Mouse (Mus musculus) heart, postnatal 0 days (tissue): ENCODE data around the gene Padi2. TPM values are rescaled to one million over a fixed set of nuclear protein-coding genes. Genes with fewer than 3 reads are reported as not detected.

Experiments
- ATAC-seq: fragments of 200-750 bp; cut with Nextera tagmentation; 2 replicates; pipeline ENCODE4 v1.8.0; 2017; ENCODE audit warnings: low read depth, moderate number of reproducible peaks, moderate library complexity; ENCODE audit not compliant: insufficient read depth
- DNase-seq: peaks from one replicate; pipeline ENCODE4 v3.0.0-alpha.2; 2016; ENCODE audit warnings: low spot score
- H3K27ac ChIP-seq: fragments of 300-500 bp; sonication (generic); 2 replicates; pipeline ENCODE4 v1.5.1; 2014; ENCODE audit warnings: low read depth, mild to moderate bottlenecking
- H3K27me3 ChIP-seq: fragments of 300-500 bp; sonication (generic); 2 replicates; pipeline ENCODE4 v1.6.1; 2014; ENCODE audit warnings: low read length, mixed read lengths; ENCODE audit not compliant: control insufficient read depth, insufficient read depth
- H3K36me3 ChIP-seq: fragments of 300-500 bp; sonication (generic); replicated peaks from 2 replicates; pipeline ENCODE4 v1.6.1; 2014; ENCODE audit warnings: low read length, mixed read lengths; ENCODE audit not compliant: control insufficient read depth, insufficient read depth
- H3K4me1 ChIP-seq: fragments of 300-500 bp; sonication (generic); 2 replicates; pipeline ENCODE4 v1.6.1; 2014; ENCODE audit warnings: antibody characterized with exemption; ENCODE audit not compliant: control insufficient read depth, insufficient read depth
- H3K4me2 ChIP-seq: fragments of 300-500 bp; sonication (generic); 2 replicates; pipeline ENCODE4 v1.6.1; 2014; ENCODE audit warnings: low read depth, mild to moderate bottlenecking, low read length, moderate library complexity
- H3K4me3 ChIP-seq: fragments of 300-500 bp; sonication (generic); 2 replicates; pipeline ENCODE4 v1.5.1; 2014; ENCODE audit warnings: low read depth, low read length
- H3K9ac ChIP-seq: fragments of 300-500 bp; sonication (generic); replicated peaks from 2 replicates; pipeline ENCODE4 v1.6.1; 2014; ENCODE audit warnings: low read depth, low read length, mixed read lengths
- H3K9me3 ChIP-seq: fragments of 300-500 bp; sonication (generic); replicated peaks from 2 replicates; pipeline ENCODE4 v1.6.1; 2016; ENCODE audit warnings: low read length; ENCODE audit not compliant: control insufficient read depth
- CTCF ChIP-seq: IDR thresholded peaks from 2 replicates; pipeline ENCODE4 v1.5.1; 2016; ENCODE audit warnings: antibody characterized with exemption, control low read depth, low read depth
- EP300 ChIP-seq: IDR thresholded peaks from 2 replicates; pipeline ENCODE4 v1.6.1; 2016; ENCODE audit warnings: antibody characterized with exemption, low read depth
- WGBS: fragments of 180-500 bp; shearing (Covaris S2); extraction: QIAGEN DNeasy Blood & Tissue Kit; methylation state at CpG from one replicate; pipeline ENCODE4 v1.1.7; 2014; 5-methylcytosine and 5-hydroxymethylcytosine counted together
- polyA plus RNA-seq: library from polyadenylated mRNA; unstranded; fragments of >200 nt; fragmentation: Nextera tagmentation; extraction: Ambion mirVana; gene quantifications from 2 replicates; pipeline ENCODE4 v1.2.1, GENCODE M21; 2015
- total RNA-seq: library from RNA; depleted of rRNA; stranded (reverse); fragments of >200 nt; gene quantifications from 2 replicates; pipeline ENCODE4 v1.2.3, GENCODE M21; 2014; ENCODE audit warnings: low replicate concordance

The Padi2 gene
- total and polyA plus RNA-seq, 2 experiments from 2014 or later = 0.31 to 0.44 TPM

GRCm38 (mm10) chr4:140971691-140972090, 65.5 kb downstream of the Padi2 start:
- Histone ChIP-seq H3K27ac (no peak overlapping the region), H3K4me1 (no peaks in the 10 kb centered on the region), H3K36me3 (peaks cover 97% of the 10 kb centered on the region), H3K9me3 (no peaks in the 10 kb centered on the region), H3K4me3 (no peak overlapping the region), H3K4me2 (no peak overlapping the region), H3K27me3 (no peaks in the 10 kb centered on the region), H3K9ac (no peak overlapping the region)
- WGBS = 83% methylated on average over 13 of the region's 13 CpGs
- TF ChIP-seq CTCF (no peak), EP300 (no peak)
- no peak for ATAC-seq
- DNase-seq = no peak

GRCm38 (mm10) chr4:140974408-140974807, 68.3 kb downstream of the Padi2 start:
- WGBS = 91% methylated on average over 6 of the region's 6 CpGs
- no peak overlapping the region for H3K9ac ChIP-seq
- DNase-seq (no peak), ATAC-seq (no peak)
- no peak for TF ChIP-seq CTCF
- TF ChIP-seq EP300 = no peak
- no peak overlapping the region for H3K4me2 ChIP-seq
- no peaks in the 10 kb centered on the region for H3K4me1 ChIP-seq
- no peak overlapping the region for H3K4me3 ChIP-seq
- H3K36me3 ChIP-seq = peaks cover 99% of the 10 kb centered on the region
- no peaks in the 10 kb centered on the region for H3K27me3 ChIP-seq
- no peak overlapping the region for H3K27ac ChIP-seq
- H3K9me3 ChIP-seq = no peaks in the 10 kb centered on the region

GRCm38 (mm10) chr4:140975356-140975755, 69.2 kb downstream of the Padi2 start:
- Histone ChIP-seq H3K4me2 (no peak overlapping the region), H3K4me3 (no peak overlapping the region), H3K9me3 (no peaks in the 10 kb centered on the region), H3K27ac (no peak overlapping the region), H3K9ac (no peak overlapping the region), H3K36me3 (peaks cover 94% of the 10 kb centered on the region), H3K27me3 (no peaks in the 10 kb centered on the region), H3K4me1 (no peaks in the 10 kb centered on the region)
- DNase-seq (no peak), ATAC-seq (no peak)
- TF ChIP-seq CTCF (no peak), EP300 (no peak)
- WGBS = 95% methylated on average over 7 of the region's 7 CpGs

GRCm38 (mm10) chr4:140977278-140977677, 71.1 kb downstream of the Padi2 start:
- Histone ChIP-seq H3K9ac (no peak overlapping the region), H3K4me2 (no peak overlapping the region), H3K36me3 (peaks cover 76% of the 10 kb centered on the region), H3K4me3 (no peak overlapping the region), H3K27me3 (no peaks in the 10 kb centered on the region), H3K4me1 (no peaks in the 10 kb centered on the region), H3K27ac (no peak overlapping the region), H3K9me3 (no peaks in the 10 kb centered on the region)
- DNase-seq (no peak), ATAC-seq (no peak)
- TF ChIP-seq CTCF (no peak), EP300 (no peak)
- 83% methylated on average over 10 of the region's 10 CpGs for WGBS

- no peak for DNase-seq
- 0 out of 2 replicates have a peak, but pooled peaks cover under 1% of the 10 kb centered on the region for H3K4me1 ChIP-seq
- H3K4me3 ChIP-seq = no peak overlapping the region
- no peak for TF ChIP-seq EP300
- no peak for TF ChIP-seq CTCF
- no peak overlapping the region for H3K9ac ChIP-seq
- ATAC-seq = no peak
- H3K27ac ChIP-seq = no peak overlapping the region
- 81% methylated on average over 14 of the region's 14 CpGs for WGBS
- H3K27me3 ChIP-seq = no peaks in the 10 kb centered on the region
- no peaks in the 10 kb centered on the region for H3K9me3 ChIP-seq
- no peak overlapping the region for H3K4me2 ChIP-seq
- peaks cover 68% of the 10 kb centered on the region for H3K36me3 ChIP-seq
Observed at GRCm38 (mm10) chr4:140977886-140978692, 71.9 kb downstream of the Padi2 start.

- peaks cover 32% of the 10 kb centered on the region for H3K36me3 ChIP-seq
- WGBS = 94% methylated on average over 2 of the region's 2 CpGs
- H3K9ac ChIP-seq = no peak overlapping the region
- H3K9me3 ChIP-seq = no peaks in the 10 kb centered on the region
- no peak for ATAC-seq
- TF ChIP-seq CTCF (0 out of 2 replicates have a peak, but pooled peaks have one; percentile 3), EP300 (no peak)
- no peaks in the 10 kb centered on the region for H3K27me3 ChIP-seq
- no peak for DNase-seq
- H3K4me3 ChIP-seq = no peak overlapping the region
- H3K4me1 ChIP-seq = peaks cover 6% of the 10 kb centered on the region; the same call in 1 of the 2 replicates
- H3K4me2 ChIP-seq = no peak overlapping the region
- H3K27ac ChIP-seq = no peak overlapping the region
Observed at GRCm38 (mm10) chr4:140981605-140982004, 75.5 kb downstream of the Padi2 start.
